Mouse (Mus musculus) testis, postnatal 10 days (tissue): Measurements from ENCODE around the gene Gm20509.
"Not testable (repeated sequence)": the region's sequence is repeated elsewhere in the genome, so short reads cannot be mapped to it uniquely, and the experiment has no call there.

Experiments used
- DNase-seq: peaks from one replicate; pipeline ENCODE4 v3.0.0; 2021; ENCODE audit warnings: low spot score

Gm20509 gene

DNA sequence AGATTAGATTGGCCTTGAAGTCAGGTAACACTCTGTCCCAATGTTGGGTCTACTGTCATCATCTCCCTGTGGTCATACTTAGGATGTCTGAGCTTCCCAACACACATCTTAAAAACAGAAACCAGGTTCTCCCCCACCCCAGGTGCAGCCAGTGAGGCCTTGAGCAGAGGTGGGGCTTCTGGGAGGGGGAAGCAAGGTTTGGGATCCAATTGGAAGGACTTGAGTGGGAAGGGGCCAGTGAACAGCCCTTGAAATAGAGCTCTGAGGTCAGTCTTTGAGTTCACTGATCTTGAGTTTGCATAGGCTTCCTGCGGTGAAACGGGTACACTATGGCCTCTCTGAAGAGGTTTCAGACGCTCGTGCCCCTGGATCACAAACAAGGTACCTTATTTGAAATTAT is at the start of gene Gm20509:
Gene Gm20509, plus strand, starts transcription at position 290 of the 400 bp plus-strand sequence.
- no peak for DNase-seq

DNA sequence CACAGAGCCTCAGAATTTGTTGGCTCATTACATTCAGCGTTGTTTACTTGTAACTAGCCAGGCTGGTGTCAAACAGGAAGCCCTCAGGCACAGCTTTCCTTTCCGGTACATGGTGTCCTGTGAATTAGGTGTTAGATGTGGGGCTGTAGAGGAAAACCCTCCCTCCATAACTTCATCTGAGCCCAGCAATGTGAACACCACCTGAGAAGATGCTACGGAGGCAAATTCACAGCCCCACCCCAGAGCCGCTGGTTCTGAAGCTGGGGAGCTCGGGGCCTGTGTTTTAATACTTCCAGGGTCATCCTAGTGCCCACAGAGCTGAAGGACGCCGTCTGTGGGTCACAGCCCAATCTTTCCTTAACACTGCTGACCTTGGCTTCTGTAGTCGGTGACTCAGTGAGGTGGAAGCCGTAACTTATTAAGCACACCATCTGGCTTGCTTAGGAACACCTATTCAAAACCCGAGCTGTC is 46.8 kb upstream of the Gm20509 start:
- no peak for DNase-seq

DNA sequence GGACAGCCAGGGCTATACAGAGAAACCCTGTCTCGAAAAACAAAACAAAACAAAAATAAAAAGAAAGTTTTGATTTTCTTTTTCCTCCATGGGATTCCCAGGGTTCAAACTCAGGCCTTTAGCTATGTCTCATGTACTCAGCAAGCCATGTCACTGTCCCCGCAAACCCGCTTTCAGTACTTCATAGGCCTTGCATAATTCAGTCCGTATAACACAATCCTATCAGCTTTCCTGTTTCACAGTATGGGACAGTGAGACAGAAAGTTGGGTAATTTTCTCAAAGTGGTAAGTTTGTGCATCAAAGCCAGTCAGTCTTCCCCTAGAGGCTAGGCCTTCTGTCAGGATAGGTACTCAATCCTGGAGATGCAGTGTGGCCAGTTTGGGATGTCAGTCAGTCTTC is 43.0 kb upstream of the Gm20509 start:
- DNase-seq: no peak

DNA sequence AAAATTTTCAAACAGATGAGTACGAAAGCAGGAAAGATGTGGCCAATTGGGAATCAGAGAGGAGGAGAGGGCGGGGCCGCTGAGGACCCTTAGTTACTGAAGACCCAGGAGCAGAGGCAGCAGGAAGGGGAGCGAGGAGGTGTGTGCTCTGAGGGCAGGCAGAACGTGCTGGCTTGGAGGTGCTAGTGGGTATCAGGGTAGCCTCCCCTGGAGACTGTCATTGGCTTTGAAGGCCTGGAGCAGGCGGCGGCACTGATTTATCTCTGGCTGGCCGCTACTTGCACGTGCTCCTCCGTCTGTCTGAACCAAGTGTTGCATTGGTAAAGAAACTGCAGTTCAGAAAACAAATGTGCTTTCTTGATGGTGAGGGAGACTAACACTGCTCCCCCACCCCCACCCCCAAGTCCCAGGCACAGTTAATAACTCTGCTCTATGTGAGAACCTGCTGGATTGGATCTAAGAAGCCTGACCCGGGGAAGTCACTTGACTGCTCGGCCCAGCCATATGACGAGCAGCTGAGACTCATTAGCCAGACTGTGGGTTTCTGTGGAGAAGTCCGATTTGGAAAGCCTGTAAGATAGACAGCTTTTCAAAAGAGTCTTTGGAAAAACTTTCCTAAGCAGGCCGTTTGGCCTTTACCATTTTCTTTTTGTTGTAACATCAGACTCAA is 38.5 kb upstream of the Gm20509 start:
- no peak for DNase-seq

DNA sequence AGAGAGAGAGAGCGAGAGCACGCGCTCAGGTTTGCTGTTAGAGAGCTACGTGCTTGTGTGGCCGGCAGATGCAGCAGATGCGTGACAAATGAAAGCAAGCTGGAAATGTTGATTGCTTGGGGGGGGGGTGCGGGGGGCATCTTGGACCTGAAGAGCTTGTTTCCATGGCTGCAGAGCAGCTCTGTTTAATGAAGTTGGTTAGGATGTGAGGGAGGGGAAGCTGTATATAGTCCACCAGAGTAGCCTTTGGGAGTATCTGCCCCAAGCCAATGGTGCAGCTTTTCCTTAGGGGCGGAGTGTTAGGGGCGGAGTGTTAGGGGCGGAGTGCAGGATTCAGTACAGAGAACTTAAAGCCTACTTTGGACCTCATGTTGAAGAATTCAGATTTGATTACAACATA is 35.2 kb upstream of the Gm20509 start:
- no peak for DNase-seq

DNA sequence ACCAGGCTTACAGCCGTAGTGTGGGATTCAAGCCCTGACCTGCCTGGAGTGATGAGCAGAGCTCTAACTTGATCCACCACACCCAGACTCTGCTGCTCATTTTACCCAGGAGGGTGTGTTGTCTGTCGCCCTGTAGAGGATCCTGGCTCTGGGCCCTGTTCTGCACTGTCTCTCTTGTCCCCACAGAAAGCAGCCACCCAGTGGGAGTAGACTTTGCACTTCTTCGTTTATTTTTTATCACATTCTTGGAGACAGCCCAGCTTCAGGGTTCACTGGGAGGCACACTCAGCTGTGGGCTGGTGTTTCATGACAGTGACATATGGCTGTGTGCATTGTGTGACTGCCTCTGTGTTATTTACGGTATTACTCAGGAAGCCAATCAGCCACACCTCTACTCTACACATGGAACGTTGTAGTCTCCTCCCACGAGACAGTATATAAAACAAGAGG is 34.0 kb upstream of the Gm20509 start:
- peak; percentile 52 for DNase-seq

DNA sequence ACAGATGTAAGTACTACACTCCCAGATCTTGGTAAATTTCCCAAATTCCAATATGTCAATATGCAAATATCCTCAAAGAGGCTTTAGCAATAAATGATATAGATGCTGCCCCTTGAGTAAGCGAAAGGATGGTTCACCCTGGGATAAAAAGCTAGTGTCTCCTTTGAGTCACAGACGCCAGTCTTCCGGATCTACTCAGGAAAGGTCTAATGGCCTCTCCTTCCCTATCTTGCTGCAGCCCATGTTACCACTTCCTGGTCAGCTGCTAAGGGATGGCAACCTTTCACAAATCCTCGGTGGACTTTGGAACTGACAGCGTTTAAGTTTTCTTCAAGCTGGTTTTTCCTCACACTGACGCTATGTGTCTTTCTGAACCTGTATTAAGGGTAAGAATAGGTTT is 33.6 kb upstream of the Gm20509 start:
- no peak for DNase-seq

DNA sequence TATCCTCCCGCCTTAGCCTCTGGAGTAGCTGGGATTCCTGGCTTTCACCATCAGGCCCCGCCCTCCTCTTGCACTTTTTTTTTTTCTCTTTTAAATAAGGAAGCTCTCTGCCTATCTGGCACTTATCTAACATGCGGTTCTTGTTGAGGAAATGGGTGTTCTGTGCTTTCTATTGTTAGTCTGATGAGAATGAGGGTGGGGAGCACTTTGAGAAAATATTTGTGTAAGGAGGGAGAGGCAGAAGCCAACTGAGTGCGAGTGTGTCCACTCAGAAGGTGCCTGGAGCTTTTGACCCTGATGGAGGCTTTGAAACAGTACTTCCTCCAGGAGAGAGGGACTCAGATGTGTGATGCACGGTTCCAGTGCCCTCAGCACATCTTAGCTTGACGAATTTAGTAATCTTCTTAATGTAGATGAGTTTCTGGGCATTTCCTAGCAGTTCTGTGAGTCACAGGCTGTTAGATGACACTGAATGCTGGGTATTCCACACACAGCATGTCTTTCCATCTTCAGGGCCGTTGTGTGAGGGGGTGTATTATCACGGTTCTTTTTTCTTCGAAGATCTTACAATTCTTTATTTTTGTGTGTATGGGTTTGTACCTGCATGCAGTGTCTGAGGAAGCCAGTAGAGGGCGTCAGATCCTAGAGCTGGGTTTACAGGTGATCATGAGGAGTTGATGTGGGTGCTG is 31.2 kb upstream of the Gm20509 start:
- no peak for DNase-seq

DNA sequence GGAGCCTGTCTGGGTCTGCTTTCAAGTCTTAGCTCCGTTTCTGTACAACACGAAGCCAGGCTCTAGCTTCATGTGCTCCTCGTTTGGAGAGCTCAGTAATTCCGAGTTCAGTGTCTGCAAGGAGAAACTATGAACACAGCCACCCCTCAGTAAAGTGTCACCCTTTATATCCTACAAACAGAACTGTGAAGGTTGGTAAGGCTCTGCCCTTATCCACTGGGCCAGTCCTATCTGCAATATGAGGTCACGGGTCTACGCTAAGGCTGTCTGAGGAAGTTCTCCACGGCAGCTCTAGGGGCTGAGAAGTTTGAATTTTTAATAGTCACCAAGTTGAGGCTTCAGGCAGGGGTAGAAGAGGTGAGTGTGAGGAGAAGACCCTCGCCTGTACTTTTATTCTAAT is 29.8 kb upstream of the Gm20509 start:
- no peak for DNase-seq

DNA sequence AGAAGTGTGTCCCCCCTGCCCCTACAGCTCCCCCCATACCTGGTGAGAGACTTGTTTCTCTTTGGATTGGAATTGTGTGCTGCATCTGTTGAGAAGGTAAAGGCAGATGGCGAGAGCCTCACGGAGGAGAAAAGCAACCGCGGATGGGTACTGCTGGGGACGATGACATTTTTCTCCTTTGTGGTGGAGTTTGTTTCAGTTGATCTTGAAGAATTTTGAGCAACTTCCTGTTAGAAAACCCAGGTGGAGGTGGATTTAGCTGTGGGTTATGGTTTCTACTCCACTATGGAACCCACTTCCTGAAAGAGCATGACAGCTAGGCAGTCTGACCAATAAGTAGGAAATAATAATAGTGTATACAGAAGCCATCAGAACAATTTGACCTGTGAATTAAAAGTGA is 29.1 kb upstream of the Gm20509 start:
- DNase-seq: no peak

DNA sequence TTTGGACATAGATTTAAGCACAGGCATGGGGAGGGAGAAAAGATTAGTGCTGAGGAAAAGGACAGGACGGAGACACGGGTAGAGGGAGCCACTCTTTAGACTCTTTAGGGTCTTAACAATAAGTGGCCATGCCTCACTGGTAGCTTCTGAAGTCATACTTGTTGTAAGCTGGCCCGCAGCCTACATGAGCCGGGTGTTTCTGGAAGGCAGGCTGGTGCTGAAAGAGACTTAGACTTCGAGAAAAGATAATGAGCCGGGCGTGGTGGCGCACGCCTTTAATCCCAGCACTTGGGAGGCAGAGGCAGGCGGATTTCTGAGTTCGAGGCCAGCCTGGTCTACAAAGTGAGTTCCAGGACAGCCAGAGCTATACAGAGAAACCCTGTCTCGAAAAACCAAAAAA is 22.9 kb upstream of the Gm20509 start:
- not testable (repeated sequence) for DNase-seq

DNA sequence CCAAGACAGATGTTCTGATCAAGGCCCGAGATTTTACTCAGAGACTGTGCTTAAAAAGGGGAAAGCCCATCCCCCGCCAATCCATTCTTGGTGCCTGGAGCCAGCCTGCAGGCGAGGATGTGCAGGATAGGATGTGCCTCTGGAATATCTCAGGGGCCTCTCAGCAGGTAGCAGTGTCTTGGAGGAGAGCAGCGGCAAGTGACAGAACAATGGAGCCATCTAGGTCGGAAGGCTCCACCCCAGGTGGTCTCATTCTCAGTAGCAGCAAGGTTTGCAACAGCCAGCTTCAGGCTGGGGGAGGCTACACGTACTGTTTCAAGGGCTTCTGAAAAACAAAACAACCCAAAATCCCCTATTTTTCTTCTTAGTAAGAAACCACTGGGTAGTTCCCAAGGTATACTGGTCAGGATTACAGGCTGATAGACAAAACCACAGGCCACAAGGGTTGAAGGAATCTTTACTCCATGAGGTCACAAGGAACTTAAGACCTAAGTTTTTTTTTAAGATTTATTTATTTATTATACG is 22.4 kb upstream of the Gm20509 start:
- no peak for DNase-seq

DNA sequence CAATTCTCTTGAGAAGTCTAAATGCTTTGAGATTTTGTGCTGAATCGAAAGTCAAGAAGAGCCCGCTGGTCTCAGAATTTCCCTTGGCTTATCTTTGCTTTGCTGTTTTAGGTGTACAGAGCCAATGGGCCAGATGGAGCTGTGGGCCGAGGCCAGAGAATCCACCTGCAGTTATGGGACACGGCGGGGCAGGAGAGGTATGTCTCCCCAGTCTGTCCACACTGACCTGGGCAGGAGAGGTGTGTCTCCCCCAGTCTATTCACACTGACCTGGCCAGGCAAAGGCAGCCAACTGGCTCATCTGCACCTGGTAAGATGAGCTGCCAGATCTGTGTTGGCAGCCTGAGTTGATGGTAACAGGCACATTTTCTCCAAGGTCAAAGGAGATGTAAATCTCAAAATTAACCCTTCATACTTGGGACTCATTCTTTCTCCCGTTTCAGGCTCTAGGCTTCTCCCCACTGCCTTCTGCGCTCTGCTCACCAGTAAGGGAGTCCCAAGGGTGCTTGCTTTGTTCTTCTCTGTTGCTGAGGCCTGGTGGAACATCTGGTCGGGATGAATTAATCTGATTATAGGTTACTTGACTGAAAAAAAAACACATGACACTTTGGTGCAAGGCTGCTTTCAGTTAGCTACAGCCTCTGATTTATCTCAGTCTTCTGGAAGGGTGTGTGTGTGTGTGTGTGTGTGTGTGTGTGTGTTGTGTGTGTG is 19.8 kb upstream of the Gm20509 start:
- no peak for DNase-seq

DNA sequence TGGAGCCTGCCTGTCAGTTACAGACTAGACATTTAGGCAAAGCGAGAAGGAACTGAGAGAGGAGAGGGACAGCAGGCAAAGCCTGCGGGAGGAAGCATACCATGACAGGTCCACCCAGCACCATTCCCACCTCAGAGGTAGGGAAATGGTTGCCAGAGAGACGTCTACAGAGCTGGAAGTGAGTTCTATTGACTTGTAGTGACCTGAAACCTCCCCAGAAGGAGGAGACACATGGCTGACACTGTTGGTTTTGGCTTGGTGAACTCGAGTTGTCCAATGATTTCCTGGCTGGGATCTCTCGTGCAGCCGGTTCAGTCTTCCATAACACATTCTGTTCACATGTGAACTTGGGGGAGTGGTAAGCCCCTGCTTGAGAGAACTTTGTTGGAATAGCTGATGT is 18.3 kb upstream of the Gm20509 start:
- DNase-seq: no peak

DNA sequence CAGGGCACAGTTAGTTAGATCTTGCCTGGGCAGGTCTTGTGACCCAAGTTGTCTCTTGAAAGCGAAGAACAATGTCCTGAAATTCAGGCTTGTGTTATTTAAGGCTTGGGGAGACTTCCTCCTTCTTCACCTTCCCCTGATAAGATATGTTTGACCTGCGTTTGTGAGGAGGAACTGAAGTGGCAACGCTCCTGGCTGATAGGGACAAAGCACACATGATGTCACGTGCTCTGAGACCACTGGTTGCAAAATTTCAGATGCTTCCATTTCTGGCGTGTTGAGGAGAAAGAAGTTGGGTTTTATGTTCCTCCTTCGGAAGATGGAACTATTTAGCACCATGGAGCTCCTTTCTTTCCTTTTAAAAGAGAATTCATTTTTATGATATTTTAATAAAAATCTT is 16.4 kb upstream of the Gm20509 start:
- DNase-seq: no peak

DNA sequence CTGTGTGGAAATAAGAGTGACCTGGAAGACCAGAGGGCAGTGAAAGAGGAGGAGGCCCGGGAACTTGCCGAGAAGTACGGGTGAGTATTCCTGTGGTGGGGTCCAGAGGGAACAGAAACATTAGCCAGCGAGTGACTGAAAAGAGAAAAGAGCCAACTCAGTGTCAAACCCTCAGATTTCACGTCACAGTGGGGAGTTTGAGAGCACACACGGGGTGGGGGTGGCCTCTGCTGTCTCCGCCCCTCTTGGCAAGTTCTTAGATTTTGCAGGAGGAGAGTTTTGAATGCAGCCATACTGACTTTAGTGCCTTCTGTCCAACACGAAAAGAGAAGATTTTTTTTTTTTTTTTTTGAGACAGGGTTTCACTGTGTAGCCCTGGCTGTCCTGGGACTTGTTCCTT is 15.1 kb upstream of the Gm20509 start:
- no peak for DNase-seq

DNA sequence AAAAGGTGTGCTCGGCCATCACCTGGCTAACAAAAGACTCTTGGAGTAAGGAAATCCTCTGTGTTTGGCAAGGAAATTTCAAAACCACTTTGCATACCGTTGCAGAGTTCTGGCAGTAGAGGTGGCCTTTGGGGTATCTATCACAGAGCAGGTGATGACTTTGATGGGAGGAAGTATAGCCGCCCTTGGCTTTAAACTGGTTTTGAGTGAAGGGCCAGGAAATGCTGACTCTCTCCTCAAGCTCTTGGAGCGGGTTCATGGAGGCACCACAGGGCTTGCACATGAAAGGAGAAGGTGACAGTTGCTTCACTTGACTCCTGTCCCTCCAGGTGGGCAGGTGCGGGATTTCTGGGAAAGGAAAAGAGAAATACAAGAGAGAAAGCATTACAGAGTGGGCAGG is 14.7 kb upstream of the Gm20509 start:
- no peak for DNase-seq

DNA sequence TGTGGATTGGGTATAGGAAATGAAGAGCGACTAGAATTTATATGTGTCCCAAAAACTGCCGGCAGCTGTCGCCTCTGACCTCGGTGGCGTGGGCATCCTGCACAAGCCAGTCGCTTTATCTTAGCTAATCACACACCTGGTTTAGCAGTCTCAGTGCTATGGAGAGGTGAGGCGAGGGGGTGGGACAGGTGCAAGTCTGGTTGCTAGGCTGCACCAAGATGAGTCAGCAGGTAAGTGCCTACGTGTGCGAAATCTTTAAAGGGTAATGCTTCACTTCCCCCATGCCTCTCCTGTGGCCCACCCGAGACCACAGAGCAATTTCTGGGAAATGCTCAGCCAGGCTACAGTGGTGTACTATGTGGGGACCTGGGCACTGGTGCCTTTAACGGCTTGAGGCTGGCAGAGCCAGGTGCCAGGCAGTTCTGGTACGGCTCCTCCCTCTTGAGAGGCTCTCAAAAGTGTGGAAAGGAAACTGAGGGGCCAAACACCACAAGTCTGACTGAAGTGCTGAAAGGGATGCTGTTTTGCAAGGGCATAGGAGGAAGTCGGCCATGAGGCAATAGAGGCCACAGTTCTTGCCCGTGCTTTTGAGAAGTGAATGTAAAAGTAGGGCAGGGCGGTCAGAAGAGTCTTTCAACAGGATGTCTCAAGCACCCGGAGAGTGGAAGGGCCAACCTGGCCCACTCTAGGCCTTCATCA is 12.9 kb upstream of the Gm20509 start:
- DNase-seq: no peak

DNA sequence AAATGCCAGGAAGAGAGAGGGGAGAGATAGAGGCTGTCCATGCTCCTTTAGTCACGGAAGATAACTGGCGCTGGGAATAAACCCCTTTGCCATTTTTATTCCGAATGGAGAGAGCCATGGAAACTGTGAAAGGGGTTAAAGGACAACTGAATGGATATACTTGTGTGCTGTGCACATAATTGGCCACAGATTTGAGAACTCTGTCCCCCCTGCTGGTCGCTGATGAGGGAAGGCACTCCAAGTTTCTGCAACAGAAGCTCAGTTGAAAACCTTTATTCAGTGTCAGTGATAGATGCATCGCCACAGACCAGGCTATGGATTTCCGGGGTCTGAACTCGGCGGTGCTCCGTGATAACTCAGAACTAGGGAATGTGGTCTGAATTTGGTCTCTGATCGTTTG is 12.1 kb upstream of the Gm20509 start:
- no peak for DNase-seq

DNA sequence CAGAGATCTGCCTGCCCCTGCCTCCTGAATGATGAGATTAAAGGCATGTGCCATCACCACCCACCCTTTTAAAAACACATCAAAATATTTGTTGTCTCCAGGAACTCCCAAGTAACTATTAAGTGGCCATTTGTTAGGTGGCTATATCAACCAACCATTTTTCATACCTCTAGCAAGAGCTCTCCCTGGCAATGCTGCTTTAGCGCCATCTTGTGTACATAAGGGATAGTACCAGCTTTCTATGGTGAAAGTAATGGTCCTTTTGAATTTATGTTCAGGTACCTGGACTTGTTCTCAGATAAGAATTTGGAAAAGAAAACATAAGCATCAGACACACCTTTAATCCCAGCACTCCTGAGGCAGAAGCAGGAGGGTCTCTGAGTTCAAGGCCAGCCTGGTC is 10.5 kb upstream of the Gm20509 start:
- no peak for DNase-seq

DNA sequence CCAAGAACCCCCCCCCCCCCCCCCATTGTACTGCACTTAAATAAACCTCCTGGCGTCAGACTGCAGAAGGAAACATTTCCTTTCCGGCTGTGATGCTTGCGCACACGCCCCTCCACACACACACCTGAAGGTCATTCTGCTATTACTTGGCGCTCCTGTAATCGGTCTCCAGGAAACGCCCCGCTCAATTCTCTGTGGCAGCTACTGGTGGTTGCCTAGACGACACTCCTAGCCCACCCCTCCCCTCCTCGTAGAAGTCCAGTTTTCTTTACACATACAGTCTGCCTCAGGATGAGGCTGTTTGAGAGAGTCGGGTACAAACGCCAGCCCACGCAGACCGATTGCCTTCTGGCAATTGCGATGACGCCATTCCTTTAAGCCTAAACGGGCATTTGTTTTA is 7.7 kb upstream of the Gm20509 start:
- DNase-seq: no peak

DNA sequence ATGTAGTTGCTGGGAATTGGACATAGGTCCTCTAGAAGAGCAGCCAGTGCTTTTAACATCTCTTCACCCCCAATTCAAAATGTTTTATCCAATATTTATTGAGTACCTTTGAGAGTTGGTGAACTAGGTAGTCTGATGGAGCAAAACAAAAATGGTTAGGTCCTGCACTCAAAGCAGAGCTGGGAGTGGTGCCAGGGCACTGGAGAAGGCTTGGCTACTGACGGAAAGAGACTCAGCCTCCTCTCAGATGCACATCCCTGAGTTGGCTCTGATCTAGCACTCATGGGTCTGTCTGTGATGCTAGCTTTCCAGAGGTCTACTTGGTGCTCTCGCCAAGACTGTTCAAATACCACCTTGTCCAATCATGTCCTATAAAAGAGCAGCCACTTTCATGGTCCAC is 4.4 kb upstream of the Gm20509 start:
- DNase-seq: no peak
